Mouse (Mus musculus) bone marrow, adult 2 months (tissue): ENCODE data around the gene Sun1. TPM values are rescaled to one million over a fixed set of nuclear protein-coding genes. Genes with fewer than 3 reads are reported as not detected.

Experiments
- H3K27ac ChIP-seq: fragments of 200-500 bp; 2 replicates; pipeline ENCODE4 v1.5.1; 2012; ENCODE audit warnings: low read depth, mild to moderate bottlenecking, control low read depth, inconsistent platforms, low read length; ENCODE audit not compliant: control insufficient read depth, poor library complexity, insufficient read depth
- H3K4me1 ChIP-seq: fragments of 200-500 bp; 2 replicates; pipeline ENCODE4 v1.6.1; 2011; ENCODE audit warnings: low read length; ENCODE audit not compliant: control insufficient read depth, insufficient read depth
- H3K4me3 ChIP-seq: fragments of 200-500 bp; replicated peaks from 2 replicates; pipeline ENCODE3; 2011; ENCODE audit warnings: mild to moderate bottlenecking, low read depth, low read length, control low read depth; ENCODE audit not compliant: control insufficient read depth
- CTCF ChIP-seq: fragments of 200-500 bp; IDR thresholded peaks from 2 replicates; pipeline ENCODE4 v1.5.1; 2011; ENCODE audit warnings: low read length, control low read depth; ENCODE audit not compliant: control insufficient read depth, insufficient read depth
- POLR2A ChIP-seq: fragments of 200-500 bp; IDR thresholded peaks from 2 replicates; pipeline ENCODE4 v1.6.1; 2011; ENCODE audit warnings: low read depth, mild to moderate bottlenecking, control low read depth, low read length, borderline replicate concordance; ENCODE audit not compliant: control insufficient read depth
- WGBS: fragments of 180-500 bp; shearing (Covaris S2); methylation state at CpG from one replicate; pipeline ENCODE4 v1.1.7; 2018; 5-methylcytosine and 5-hydroxymethylcytosine counted together
- polyA plus RNA-seq: library from polyadenylated mRNA; stranded (reverse); fragments of >200 nt; gene quantifications from 2 replicates; pipeline ENCODE4 v1.2.4, GENCODE M21; 2011; ENCODE audit warnings: low replicate concordance; ENCODE audit not compliant: missing spikeins, insufficient read depth, insufficient read length

Sun1 gene
- polyA plus RNA-seq, 1 experiment, result 26.5 TPM

DNA sequence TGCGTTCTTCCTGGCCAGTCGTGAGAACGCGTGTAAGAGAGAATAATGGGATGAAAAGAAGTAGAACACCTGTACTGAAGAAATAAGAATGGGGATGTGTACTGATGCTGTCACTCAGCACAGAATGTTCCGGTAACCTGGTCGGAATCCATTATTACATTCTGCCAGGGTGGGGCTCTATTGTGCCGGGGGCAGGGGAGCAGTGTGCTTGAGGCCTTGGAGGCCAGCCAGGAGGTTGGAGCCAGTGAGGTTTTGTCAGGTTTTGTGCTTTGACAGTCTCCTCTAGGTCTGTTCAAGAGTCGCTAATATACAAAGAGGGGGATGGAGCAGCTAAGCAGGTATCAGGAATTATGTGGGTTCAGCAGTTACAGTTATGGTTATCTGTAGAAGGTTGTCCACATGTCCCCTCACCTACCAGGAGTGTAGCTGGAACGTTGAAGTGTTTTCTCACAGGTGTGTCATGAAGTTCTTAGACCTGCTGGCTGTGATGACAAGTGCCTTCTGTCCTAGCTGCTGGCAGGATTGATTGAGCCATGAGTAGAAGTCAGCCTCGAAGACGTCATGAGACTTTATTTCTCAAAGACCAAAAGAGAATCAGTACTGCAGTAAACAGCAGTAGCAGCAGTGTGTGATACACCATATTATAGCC, 11.4 kb downstream of the Sun1 start:
- H3K27ac ChIP-seq, result no peak overlapping the region
- WGBS, result 88% methylated on average over 11 of the region's 11 CpGs
- TF ChIP-seq POLR2A (no peak), CTCF (no peak)
- H3K4me1 ChIP-seq, result no peaks in the 10 kb centered on the region; the same call in none of the 2 replicates
- no peak overlapping the region for H3K4me3 ChIP-seq

DNA sequence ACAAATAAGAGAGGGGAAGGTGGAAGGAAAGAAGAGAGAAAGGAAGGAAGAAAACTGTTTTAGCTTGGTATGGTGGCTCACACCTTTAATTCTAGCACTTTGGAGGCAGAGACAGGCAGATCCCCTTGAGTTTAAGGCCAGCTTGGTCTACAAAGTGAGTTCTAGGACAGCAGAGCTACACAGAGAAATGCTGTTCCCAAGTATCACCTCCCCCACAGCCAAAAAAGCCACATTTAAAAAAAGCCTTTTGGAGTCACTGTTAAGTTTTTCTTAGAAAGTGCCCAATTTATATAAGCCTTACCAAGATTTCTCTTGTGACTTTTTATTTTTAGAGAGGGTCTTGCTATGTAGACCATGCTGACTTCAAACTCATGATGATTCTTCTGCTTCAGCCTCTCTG, 13.9 kb downstream of the Sun1 start:
- H3K4me1 ChIP-seq, result no peaks in the 10 kb centered on the region; the same call in 1 of the 2 replicates
- no peak overlapping the region for H3K4me3 ChIP-seq
- H3K27ac ChIP-seq, result no peak overlapping the region
- no peak for TF ChIP-seq CTCF
- TF ChIP-seq POLR2A, result no peak

DNA sequence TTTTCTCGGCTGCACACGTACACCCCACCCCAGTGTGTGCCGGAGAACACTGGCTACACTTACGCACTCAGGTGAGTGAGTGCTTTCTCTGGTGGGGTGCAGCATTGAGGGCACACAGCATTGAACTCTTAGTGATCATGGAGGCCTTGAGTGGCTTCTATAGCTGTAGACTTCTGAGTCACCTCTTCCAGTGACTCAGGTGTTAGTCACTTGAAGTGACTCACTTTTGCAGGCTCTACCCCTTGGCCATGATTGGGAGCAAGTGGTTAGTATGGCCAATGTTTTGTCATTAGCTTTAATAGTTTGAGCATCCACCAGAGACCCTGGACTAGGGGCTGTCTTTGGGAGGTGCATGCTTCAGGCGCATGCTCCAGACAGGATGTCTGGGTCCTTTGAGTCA, 14.7 kb downstream of the Sun1 start:
- H3K4me1 ChIP-seq, result no peaks in the 10 kb centered on the region; the same call in 1 of the 2 replicates
- TF ChIP-seq CTCF (no peak), POLR2A (no peak)
- WGBS, result 94% methylated on average over 5 of the region's 5 CpGs
- H3K4me3 ChIP-seq, result no peak overlapping the region
- H3K27ac ChIP-seq, result no peak overlapping the region

DNA sequence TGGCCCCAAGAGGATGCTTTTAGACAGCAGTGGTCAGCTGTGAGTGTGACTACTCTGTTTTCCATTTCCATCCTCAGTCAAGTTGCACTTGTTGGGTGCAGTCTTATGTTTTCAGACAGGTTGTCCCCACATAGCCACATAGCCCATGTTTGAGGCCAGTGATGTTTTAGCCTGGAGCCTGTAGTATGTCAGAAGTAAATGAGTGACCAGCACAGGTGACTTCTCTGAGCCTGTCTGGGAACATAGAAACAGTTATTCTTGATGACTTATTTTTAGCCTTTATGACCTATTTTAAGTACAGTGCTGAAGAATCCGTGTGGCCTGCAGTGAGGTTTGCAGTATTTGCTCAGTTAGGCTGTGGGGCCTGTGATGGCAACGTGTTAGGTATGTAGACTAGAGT, 15.7 kb downstream of the Sun1 start:
- Histone ChIP-seq H3K4me1 (no peaks in the 10 kb centered on the region; the same call in 1 of the 2 replicates), H3K27ac (no peak overlapping the region), H3K4me3 (no peak overlapping the region)
- 89% methylated on average over 2 of the region's 2 CpGs for WGBS
- no peak for TF ChIP-seq CTCF
- no peak for TF ChIP-seq POLR2A

DNA sequence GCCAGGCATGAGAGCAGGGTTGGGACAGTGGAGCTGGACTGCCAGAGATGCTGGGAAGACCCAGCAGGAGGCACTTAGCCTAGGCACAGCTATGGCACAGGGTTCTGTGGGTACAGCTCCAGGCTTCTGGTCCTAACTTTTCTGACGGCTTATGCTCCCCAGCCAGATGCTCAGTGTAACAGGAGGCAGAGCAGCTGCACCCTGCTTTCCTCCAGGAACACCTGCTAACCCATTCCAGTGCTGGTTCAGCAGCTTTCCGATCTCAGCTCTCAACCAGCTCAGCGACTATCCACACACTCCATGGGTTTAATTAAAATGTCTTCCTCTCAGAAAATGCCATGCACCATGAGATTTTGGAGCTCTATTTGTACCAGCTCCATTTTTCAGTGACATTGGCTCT, 16.3 kb downstream of the Sun1 start:
- Histone ChIP-seq H3K4me1 (no peaks in the 10 kb centered on the region; the same call in 1 of the 2 replicates), H3K27ac (no peak overlapping the region)

DNA sequence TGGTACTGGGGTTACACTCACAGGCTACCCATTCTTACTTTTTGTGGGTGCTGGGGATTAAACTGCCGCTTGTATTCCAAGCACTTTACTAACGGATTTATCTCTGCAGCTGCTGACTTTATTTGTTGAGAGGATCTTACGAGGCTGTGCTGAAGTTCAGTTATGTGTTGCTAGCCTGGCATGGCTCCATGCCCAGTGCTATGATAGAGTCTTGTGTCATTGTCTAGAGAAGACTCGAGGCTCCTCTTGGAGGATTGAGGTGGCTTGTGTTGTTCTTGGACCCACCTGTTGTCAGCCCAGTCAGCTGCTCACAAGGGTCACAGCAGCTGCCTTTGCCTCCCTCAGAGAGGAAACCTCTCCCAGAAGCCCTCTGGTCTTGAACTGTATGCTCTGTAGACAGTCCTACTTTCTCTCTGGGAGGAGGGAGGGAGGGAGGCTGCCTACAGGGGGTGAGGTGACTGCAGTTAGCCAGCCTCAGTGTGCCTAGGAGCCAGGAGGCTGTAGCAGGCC, 19.6 kb downstream of the Sun1 start:
- Histone ChIP-seq H3K4me1 (no peaks in the 10 kb centered on the region; the same call in 1 of the 2 replicates), H3K4me3 (no peak overlapping the region), H3K27ac (0 out of 2 replicates have a peak overlapping the region, but pooled peaks have one; percentile 10)
- TF ChIP-seq CTCF, result no peak
- TF ChIP-seq POLR2A, result no peak
- 78% methylated on average over 4 of the region's 4 CpGs for WGBS

More for the DNA sequence above, 16.3 kb downstream of the Sun1 start:
- 91% methylated on average over 3 of the region's 3 CpGs for WGBS
- H3K4me3 ChIP-seq, result no peak overlapping the region
- no peak for TF ChIP-seq POLR2A
- TF ChIP-seq CTCF, result no peak

DNA sequence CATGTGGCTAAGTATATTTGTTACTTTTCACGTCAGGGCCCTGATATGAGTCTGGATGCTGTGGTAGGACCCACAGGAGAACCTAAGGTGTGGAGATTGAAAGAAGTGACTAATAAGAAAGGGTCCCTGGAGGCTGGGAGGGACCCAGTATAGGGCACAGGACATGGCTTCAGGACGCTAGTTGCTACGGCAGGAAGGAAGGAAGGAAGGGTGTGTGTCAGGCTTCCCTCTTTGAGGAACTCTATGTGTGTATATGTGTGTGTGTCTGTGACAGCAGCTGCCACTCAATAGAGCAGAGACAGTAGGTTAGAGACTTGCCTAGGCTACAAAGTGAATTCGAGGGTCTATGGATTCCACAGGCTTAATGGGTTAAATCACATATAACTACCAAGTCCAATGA, 20.2 kb downstream of the Sun1 start:
- Histone ChIP-seq H3K27ac (no peak overlapping the region), H3K4me3 (no peak overlapping the region), H3K4me1 (no peaks in the 10 kb centered on the region; the same call in 1 of the 2 replicates)
- 60% methylated on average over 4 of the region's 4 CpGs for WGBS
- TF ChIP-seq CTCF (no peak), POLR2A (no peak)

DNA sequence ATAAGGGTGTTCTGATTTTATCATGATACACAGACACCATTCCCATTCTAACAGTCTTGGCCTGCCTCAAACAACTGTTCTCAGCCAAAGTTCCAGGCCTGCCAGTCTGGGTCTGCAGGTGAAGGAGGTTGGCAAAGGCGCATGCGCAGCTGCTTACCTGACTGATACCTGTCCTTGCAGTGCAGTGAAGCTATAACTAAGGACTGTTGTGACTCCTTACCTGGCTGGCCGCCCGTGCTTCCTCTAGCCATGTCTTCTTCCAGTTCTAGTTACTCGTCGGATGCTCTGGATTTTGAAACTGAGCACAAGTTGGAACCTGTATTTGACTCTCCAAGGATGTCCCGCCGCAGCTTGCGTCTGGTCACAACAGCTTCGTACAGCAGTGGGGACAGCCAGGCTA, 22.9 kb downstream of the Sun1 start:
- WGBS, result 95% methylated on average over 10 of the region's 10 CpGs
- H3K27ac ChIP-seq, result no peak overlapping the region
- H3K4me1 ChIP-seq, result no peaks in the 10 kb centered on the region
- H3K4me3 ChIP-seq, result no peak overlapping the region
- TF ChIP-seq POLR2A, result no peak
- TF ChIP-seq CTCF, result no peak
